Mouse (Mus musculus) right cerebral cortex, adult 2 months (tissue): Measurements from ENCODE around the gene Gabbr2.

ENCODE experiments used
- DNase-seq, 2 experiments: peaks; one replicate each; pipeline ENCODE4 v3.0.0; 2021 to 2022; ENCODE audit warnings: low spot score in 2 of 2

Gene Gabbr2

GRCm38 (mm10) chr4:46618196-46618817 lies 373.4 kb downstream of the Gabbr2 start:
- no peak for DNase-seq

DNA sequence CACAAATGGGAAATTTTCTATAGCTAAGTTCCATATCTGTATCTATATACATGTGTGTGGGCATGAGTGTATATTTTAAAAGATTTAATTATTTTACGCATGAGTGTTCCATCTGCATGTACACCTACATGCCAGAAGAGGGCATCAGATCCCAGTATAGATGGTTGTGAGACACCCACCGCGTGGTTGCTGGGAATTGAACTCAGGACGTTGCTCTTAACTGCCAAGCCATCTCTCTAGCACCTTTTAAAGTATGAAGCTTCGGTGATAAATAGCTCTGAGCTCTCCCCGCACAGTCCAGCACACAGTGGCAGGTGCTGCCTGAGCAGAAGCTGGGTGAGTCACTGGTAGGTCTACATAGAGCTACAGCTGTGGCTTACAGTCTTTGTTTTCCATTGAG lies 374.3 kb downstream of the Gabbr2 start:
- no peak for DNase-seq

GRCm38 (mm10) chr4:46614641-46615040 lies 377.0 kb downstream of the Gabbr2 start:
- no peak for DNase-seq

DNA sequence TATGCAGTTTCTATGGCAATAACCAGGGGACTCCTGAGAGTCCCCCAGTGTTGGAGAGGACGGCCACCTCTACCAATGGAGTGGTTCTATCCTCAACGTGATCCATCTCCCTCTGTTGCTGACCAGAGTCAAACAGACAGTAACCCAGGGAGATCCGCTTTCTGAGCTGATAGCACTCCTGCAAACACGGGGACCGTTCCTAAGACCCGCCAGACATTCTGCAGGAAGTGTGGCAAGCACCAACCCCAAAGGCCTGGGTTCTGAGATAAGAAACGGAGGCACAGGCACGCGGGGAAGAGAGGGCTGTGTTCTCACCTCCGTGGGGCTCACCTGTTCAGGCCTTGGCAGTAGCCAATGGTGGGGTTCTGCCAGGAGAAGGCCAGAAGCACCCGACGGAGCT lies 378.1 kb downstream of the Gabbr2 start:
- DNase-seq: no peak
